Mouse (Mus musculus) liver, embryonic 14.5 days (tissue): ENCODE measurements around the gene Pim1. TPM values are rescaled to one million over a fixed set of nuclear protein-coding genes. Genes with fewer than 3 reads are reported as not detected.
A peak's percentile ranks its signal among the peaks of the same experiment; 100 is the strongest.

Source experiments
- ATAC-seq: fragments of 200-750 bp; cut with Nextera tagmentation; 2 replicates; pipeline ENCODE4 v1.8.0; 2017; ENCODE audit warnings: moderate number of reproducible peaks, mild to moderate bottlenecking, moderate library complexity; ENCODE audit not compliant: insufficient read depth
- DNase-seq, 3 experiments: peaks; one replicate each; pipeline ENCODE4 v3.0.0-alpha.2; 2012 to 2013; ENCODE audit warnings: low read depth in 3 of 3, low spot score in 3 of 3
- H3K27ac ChIP-seq: fragments of 300-500 bp; sonication (generic); 2 replicates; pipeline ENCODE4 v1.5.1; 2014; ENCODE audit warnings: moderate library complexity, mild to moderate bottlenecking, control low read depth, inconsistent platforms
- H3K27me3 ChIP-seq: fragments of 300-500 bp; sonication (generic); 2 replicates; pipeline ENCODE4 v1.6.1; 2014; ENCODE audit warnings: mild to moderate bottlenecking, low read length, moderate library complexity; ENCODE audit not compliant: control insufficient read depth, insufficient read depth
- H3K36me3 ChIP-seq: fragments of 300-500 bp; sonication (generic); replicated peaks from 2 replicates; pipeline ENCODE4 v1.6.1; 2014; ENCODE audit warnings: low read depth; ENCODE audit not compliant: control insufficient read depth, insufficient read depth
- H3K4me1 ChIP-seq, 2 experiments: fragments of 200-500 bp in 1 of 2; fragments of 300-500 bp in 1 of 2; sonication (generic) in 1 of 2; replicated peaks; 2 replicates each; pipeline ENCODE4 v1.6.1; 2012 to 2014; ENCODE audit warnings: antibody characterized with exemption in 1 of 2, inconsistent platforms in 1 of 2, low read length in 1 of 2; ENCODE audit not compliant: control insufficient read depth in 2 of 2, insufficient read depth in 2 of 2
- H3K4me2 ChIP-seq: fragments of 300-500 bp; sonication (generic); 2 replicates; pipeline ENCODE4 v1.6.1; 2014; ENCODE audit warnings: low read depth, mild to moderate bottlenecking, control low read depth, moderate library complexity
- H3K4me3 ChIP-seq, 2 experiments: fragments of 200-500 bp in 1 of 2; fragments of 300-500 bp in 1 of 2; sonication (generic) in 1 of 2; 2 replicates each; pipeline ENCODE4 v1.5.1; 2012 to 2014; ENCODE audit warnings: low read depth in 2 of 2, low read length in 2 of 2, mild to moderate bottlenecking in 2 of 2, control low read depth in 1 of 2, inconsistent platforms in 1 of 2, moderate library complexity in 1 of 2; ENCODE audit not compliant: insufficient read depth in 1 of 2
- H3K9ac ChIP-seq: fragments of 300-500 bp; sonication (generic); replicated peaks from 2 replicates; pipeline ENCODE4 v1.6.1; 2014; ENCODE audit warnings: mild to moderate bottlenecking, control low read depth, moderate library complexity
- H3K9me3 ChIP-seq: fragments of 300-500 bp; sonication (generic); 2 replicates; pipeline ENCODE4 v1.6.1; 2016; ENCODE audit warnings: low read length, mixed read lengths; ENCODE audit not compliant: control insufficient read depth
- CTCF ChIP-seq: IDR thresholded peaks from 2 replicates; pipeline ENCODE4 v1.5.1; 2016; ENCODE audit warnings: antibody characterized with exemption, low read depth, control low read depth
- EP300 ChIP-seq: IDR thresholded peaks from 2 replicates; pipeline ENCODE4 v1.6.1; 2016; ENCODE audit warnings: antibody characterized with exemption, low read depth
- WGBS: fragments of 180-500 bp; shearing (Covaris S2); extraction: QIAGEN DNeasy Blood & Tissue Kit; methylation state at CpG from one replicate; pipeline ENCODE4 v1.1.7; 2014; ENCODE audit not compliant: insufficient replicate concordance; 5-methylcytosine and 5-hydroxymethylcytosine counted together
- polyA plus RNA-seq, 2 experiments: library from polyadenylated mRNA; depleted of rRNA in 1 of 2; stranded (reverse) in 1 of 2; unstranded in 1 of 2; fragments of >200 nt; fragmentation: Nextera tagmentation in 1 of 2; extraction: Ambion mirVana in 1 of 2; gene quantifications; 2 replicates each; pipeline versions ENCODE4 v1.2.1 to v1.2.3; 2012 to 2014

The Pim1 gene
- polyA plus RNA-seq, 2 experiments, result 61.4 to 69.9 TPM

DNA sequence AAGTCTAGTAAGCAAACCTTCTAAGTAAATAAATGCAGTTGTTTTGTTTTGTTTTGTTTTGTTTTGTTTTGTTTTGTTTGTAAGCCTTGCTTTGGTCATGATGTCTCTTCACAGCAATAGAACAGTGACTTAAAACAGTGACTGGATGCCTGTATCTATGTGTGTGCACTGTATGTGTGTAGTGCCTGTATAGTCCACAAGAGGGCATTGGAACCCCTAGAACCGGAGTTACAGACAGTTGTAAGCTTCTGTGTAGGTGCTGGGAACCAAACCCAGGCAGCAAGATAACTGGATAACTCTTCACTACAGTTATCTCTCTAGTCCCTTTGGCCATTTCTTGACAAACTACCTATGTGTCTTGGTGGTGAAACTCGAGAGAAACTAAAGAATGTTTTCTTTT lies 35.1 kb downstream of the Pim1 start:
- Histone ChIP-seq H3K4me2 (no peak overlapping the region), H3K36me3 (no peaks in the 10 kb centered on the region), H3K27ac (no peak overlapping the region), H3K4me3 (no peak overlapping the region), H3K27me3 (no peaks in the 10 kb centered on the region), H3K9me3 (peaks cover 3% of the 10 kb centered on the region; the same call in 1 of the 2 replicates), H3K4me1 (no peaks in the 10 kb centered on the region), H3K9ac (no peak overlapping the region)
- DNase-seq, result no peak
- no peak for ATAC-seq
- WGBS, result 61% methylated on average over 2 of the region's 2 CpGs
- TF ChIP-seq EP300, result no peak
- TF ChIP-seq CTCF, result peak; percentile 20; the same call in 1 of the 2 replicates

DNA sequence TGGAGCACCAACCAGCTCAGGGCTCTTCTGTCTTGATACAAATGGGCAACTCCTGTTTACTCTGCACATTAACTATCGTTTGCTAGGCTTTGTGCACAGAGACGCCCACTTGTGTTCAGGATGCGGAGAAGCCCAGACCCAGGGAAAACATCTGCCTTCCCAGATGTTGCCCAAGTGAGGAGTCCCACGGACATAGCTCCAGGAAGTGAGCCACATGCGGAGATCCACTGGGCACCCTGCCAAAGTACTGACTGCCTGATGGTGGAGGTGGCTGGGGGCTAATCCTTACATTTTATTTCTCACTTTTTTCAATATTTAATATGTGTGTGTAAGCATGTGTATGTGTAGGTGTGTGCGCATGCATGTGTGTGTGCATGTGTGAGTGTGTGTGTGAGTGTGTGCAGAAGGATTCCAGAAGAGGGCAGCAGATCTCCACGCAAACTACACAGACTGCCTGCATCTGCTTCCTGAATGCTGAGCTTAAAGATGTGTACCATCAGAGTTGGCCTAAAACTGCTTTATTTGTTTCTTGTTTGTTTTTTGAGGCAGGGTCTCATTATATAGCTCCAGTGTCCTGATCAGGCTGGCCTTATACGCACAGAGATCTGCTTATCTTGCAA lies 38.1 kb downstream of the Pim1 start:
- ATAC-seq (no peak), DNase-seq (no peak)
- 72% methylated on average over 8 of the region's 8 CpGs for WGBS

DNA sequence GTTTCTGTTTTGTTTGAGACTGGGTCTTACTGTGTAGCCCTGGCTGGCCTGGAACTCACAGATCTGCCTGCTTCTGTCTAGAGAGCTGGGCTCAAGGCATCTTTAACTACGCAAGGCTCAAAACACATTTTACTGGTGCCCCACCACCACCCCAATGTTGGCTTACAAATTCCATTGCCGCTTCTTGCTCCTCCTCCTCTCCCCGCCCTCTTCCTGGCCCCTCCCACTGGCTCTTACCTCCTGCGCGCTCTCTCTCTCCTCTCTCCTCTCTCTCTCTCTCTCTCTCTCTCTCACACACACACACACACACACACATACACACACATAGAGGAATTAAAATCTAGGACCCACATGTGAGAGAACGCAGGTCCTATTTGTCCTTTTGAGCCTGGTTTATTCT lies 40.0 kb downstream of the Pim1 start:
- DNase-seq (no peak), ATAC-seq (no peak)
- no peaks in the 10 kb centered on the region for H3K36me3 ChIP-seq
- peaks cover 2% of the 10 kb centered on the region; the same call in 1 of the 2 replicates for H3K9me3 ChIP-seq
- H3K9ac ChIP-seq, result no peak overlapping the region
- no peaks in the 10 kb centered on the region; a peak in 1 of 4 replicates for H3K4me1 ChIP-seq
- WGBS, result 71% methylated on average over 6 of the region's 6 CpGs
- no peak overlapping the region for H3K4me2 ChIP-seq
- TF ChIP-seq CTCF (no peak), EP300 (no peak)
- H3K4me3 ChIP-seq, result no peak overlapping the region
- no peak overlapping the region for H3K27ac ChIP-seq
- no peaks in the 10 kb centered on the region for H3K27me3 ChIP-seq

More for the DNA sequence above, 38.1 kb downstream of the Pim1 start:
- TF ChIP-seq EP300, result no peak
- TF ChIP-seq CTCF, result peak; percentile 68
- H3K27me3 ChIP-seq, result no peaks in the 10 kb centered on the region
- no peaks in the 10 kb centered on the region; a peak in 1 of 4 replicates for H3K4me1 ChIP-seq
- H3K4me2 ChIP-seq, result no peak overlapping the region
- H3K9ac ChIP-seq, result no peak overlapping the region
- no peak overlapping the region for H3K27ac ChIP-seq
- H3K9me3 ChIP-seq, result peaks cover 3% of the 10 kb centered on the region; the same call in 1 of the 2 replicates
- no peaks in the 10 kb centered on the region for H3K36me3 ChIP-seq
- H3K4me3 ChIP-seq, result no peak overlapping the region

DNA sequence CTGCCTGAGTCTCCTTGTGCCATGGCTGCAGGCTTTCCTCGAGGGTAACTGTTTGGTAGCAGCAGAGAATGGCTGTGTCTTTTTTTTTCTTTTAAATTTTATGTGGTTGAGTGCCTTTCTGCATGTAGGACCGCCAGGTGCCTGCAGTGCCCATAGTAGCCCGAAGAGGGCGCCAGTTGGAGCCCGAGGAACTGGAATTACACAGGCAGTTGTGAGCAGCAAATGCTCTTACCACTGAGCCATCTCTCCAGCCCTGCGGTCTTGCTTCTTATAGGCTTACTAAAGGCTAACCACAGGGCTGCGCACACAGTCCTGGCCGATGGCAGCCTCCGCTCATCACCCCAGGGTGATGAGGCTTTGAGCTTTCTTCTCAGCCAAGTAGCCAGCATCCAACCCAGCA lies 40.7 kb downstream of the Pim1 start:
- H3K9ac ChIP-seq, result no peak overlapping the region
- H3K4me3 ChIP-seq, result no peak overlapping the region
- H3K4me1 ChIP-seq, result no peaks in the 10 kb centered on the region; a peak in 1 of 4 replicates
- H3K27ac ChIP-seq, result no peak overlapping the region
- H3K27me3 ChIP-seq, result no peaks in the 10 kb centered on the region
- 60% methylated on average over 9 of the region's 9 CpGs for WGBS
- H3K9me3 ChIP-seq, result no peaks in the 10 kb centered on the region
- no peaks in the 10 kb centered on the region for H3K36me3 ChIP-seq
- ATAC-seq (no peak), DNase-seq (no peak)
- no peak overlapping the region for H3K4me2 ChIP-seq
- peak; percentile 64 for TF ChIP-seq CTCF
- TF ChIP-seq EP300, result no peak

DNA sequence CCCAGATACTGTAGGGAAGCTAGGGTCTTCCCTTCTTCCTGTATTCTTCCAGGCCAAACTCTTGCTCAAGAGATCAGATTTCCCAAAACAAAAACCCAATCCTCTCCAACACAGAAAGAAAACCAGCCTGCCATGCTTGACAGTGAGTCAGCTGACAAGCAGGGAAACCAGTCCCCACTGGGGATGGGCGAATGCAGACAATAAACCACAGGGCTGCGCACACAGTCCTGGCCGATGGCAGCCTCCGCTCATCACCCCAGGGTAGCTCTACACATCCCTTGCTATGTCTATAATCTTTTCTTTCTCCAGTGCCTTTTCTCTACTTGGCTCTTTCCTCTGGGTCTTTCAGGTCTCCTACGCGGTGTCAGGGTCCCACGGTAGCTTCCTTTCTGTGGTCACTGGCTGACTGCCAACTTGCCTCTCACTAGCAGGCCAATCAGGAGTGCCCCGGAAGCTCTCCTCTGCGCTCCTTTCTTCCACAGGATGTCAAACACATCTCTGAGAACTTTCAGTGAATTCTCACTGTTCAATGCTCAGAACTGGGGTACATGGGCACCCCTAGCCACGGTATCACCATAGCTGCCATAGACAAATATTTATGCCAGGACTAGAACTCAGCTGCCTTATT lies 41.3 kb downstream of the Pim1 start:
- TF ChIP-seq EP300 (no peak), CTCF (no peak)
- no peaks in the 10 kb centered on the region for H3K27me3 ChIP-seq
- H3K4me3 ChIP-seq, result no peak overlapping the region
- DNase-seq (no peak), ATAC-seq (no peak)
- no peak overlapping the region for H3K9ac ChIP-seq
- no peak overlapping the region for H3K27ac ChIP-seq
- 19% methylated on average over 10 of the region's 10 CpGs for WGBS
- H3K4me1 ChIP-seq, result no peaks in the 10 kb centered on the region; a peak in 1 of 4 replicates
- H3K9me3 ChIP-seq, result no peaks in the 10 kb centered on the region
- H3K36me3 ChIP-seq, result no peaks in the 10 kb centered on the region
- no peak overlapping the region for H3K4me2 ChIP-seq
